Mouse (Mus musculus): Measurements from ENCODE around the gene Cfap46. TPM values are rescaled to one million over a fixed set of nuclear protein-coding genes. Genes with fewer than 3 reads are reported as not detected.
A peak's percentile ranks its signal among the peaks of the same experiment; 100 is the strongest.

Cfap46 gene
- polyA plus RNA-seq, 1 experiment from 2014 or later, result 3.4 TPM

DNA sequence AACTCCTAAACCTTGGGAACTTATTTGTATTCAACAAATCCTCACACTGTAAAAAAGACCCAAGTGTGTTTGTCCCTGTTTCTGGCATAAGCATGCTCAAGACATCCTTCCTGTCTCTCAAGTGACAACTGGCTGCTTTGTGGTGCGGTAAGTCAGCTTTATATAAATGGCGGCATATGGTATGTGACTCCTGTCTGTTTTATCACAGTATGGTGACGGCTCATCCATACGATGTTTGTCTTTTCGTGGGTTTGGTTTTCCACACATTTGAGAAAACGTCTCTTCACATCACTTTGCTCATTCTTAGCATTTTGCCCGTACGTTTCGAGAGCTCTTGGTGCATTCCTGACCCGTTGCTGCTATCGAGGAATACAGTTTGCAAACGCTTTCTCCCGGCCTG is 61.0 kb downstream of the Cfap46 start:
- Histone ChIP-seq H3K27ac (ENCODE audit: low read depth, low read length) (no peak overlapping the region), H3K27me3 (replicated peaks; ENCODE audit: control insufficient read depth, insufficient read depth, low read length) (0 out of 2 replicates have a peak, but pooled peaks cover 2% of the 10 kb centered on the region), H3K4me3 (ENCODE audit: low read length) (no peak overlapping the region), H3K4me2 (ENCODE audit: low read length) (no peak overlapping the region), H3K36me3 (ENCODE audit: control insufficient read depth, insufficient read depth, low read length) (no peaks in the 10 kb centered on the region), H3K9me3 (ENCODE audit: control insufficient read depth, low read length) (no peaks in the 10 kb centered on the region), H3K4me1 (ENCODE audit: control insufficient read depth, insufficient read depth, low read depth, low read length) (no peaks in the 10 kb centered on the region), H3K9ac (ENCODE audit: low read depth, low read length) (no peak overlapping the region)
- no peak for ATAC-seq
- WGBS, result 86% methylated on average over 13 of the region's 13 CpGs

DNA sequence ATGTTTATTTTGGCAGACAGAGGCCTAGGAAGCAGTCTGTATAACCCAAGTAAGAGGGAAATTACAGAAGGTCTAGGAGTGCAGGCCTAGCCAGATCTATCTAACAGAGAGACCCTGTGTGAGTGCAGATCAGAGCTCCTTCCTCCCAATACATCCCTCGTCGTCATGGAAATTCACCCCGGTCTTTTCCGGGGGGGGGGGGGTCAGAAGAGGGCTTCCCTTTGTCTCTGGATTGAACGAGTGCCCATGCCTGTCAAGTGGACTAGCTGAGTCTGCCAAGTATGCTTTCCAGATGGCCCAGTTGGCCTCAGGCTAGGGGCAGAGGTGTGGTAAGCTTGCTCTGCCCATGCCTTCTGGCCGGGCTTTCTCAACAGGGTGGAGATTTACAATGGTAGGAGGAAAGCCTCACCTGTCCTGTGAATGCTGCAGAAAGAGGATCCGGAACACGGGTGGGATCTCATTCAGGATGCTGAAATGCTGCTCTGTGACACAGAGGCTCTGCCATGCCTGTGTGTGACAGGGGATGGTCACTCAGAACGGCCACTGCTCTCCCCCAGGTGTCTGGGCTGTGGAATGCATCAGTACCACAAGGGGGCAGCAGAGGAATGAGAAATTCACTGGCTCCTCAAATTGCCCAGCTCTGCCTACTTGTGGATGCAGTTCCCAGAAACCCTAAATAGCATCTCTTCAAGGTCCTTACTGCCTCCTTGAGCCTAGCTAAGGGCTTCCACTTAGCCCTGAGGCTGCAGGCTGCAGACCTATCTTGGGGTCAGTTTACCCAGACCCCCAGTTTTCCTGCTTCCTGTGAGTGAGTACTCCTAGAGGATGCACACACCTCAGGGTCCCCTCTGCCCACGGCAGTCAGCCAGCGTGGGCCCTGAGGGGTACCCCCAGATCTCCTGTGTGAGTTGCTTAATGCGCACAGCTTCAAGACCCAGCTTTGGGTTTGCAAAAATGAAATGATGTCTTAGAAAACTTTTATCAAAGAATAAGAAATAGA is 67.5 kb downstream of the Cfap46 start:
- 37% methylated on average over 12 of the region's 12 CpGs for WGBS
- no peak overlapping the region for H3K9ac ChIP-seq (ENCODE audit: low read depth, low read length)
- H3K27ac ChIP-seq (ENCODE audit: low read depth, low read length), result peak overlapping the region; percentile 36; the same call in 1 of the 2 replicates
- H3K4me3 ChIP-seq (ENCODE audit: low read length), result no peak overlapping the region
- peaks cover 2% of the 10 kb centered on the region; the same call in 1 of the 2 replicates for H3K27me3 ChIP-seq (replicated peaks; ENCODE audit: control insufficient read depth, insufficient read depth, low read length)
- no peaks in the 10 kb centered on the region for H3K9me3 ChIP-seq (ENCODE audit: control insufficient read depth, low read length)
- peaks cover 9% of the 10 kb centered on the region; the same call in 1 of the 2 replicates for H3K4me1 ChIP-seq (ENCODE audit: control insufficient read depth, insufficient read depth, low read depth, low read length)
- H3K36me3 ChIP-seq (ENCODE audit: control insufficient read depth, insufficient read depth, low read length), result no peaks in the 10 kb centered on the region
- H3K4me2 ChIP-seq (ENCODE audit: low read length), result peak overlapping the region; percentile 17; the same call in 1 of the 2 replicates
- ATAC-seq, result peak; percentile 93

DNA sequence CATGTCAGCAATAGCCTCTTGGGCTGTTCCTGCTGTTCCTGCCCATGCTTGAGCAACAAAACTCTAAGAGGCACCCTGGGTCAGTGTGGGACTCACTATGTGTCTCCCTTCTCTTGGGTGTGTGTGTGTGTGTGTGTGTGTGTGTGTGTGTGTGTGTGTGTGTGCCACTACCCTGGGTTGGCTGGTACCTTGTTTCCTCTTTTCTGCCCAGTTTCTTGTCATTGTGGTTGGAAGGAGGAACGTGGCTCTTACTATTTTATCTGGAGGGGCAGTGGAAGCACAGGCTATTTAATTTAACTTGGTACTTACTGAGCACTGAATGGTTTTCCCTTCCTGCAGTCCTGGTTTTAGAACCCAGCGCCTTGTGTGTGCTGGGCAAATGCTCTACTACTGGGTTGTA is 73.3 kb downstream of the Cfap46 start:
- no peak overlapping the region for H3K9ac ChIP-seq (ENCODE audit: low read depth, low read length)
- H3K36me3 ChIP-seq (ENCODE audit: control insufficient read depth, insufficient read depth, low read length), result no peaks in the 10 kb centered on the region
- H3K4me2 ChIP-seq (ENCODE audit: low read length), result no peak overlapping the region
- no peaks in the 10 kb centered on the region for H3K9me3 ChIP-seq (ENCODE audit: control insufficient read depth, low read length)
- H3K4me3 ChIP-seq (ENCODE audit: low read length), result no peak overlapping the region
- H3K27ac ChIP-seq (ENCODE audit: low read depth, low read length), result no peak overlapping the region
- ATAC-seq, result no peak
- peaks cover 1% of the 10 kb centered on the region; the same call in 1 of the 2 replicates for H3K4me1 ChIP-seq (ENCODE audit: control insufficient read depth, insufficient read depth, low read depth, low read length)
- 89% methylated on average over 2 of the region's 2 CpGs for WGBS
- H3K27me3 ChIP-seq (replicated peaks; ENCODE audit: control insufficient read depth, insufficient read depth, low read length), result no peaks in the 10 kb centered on the region; the same call in 1 of the 2 replicates

DNA sequence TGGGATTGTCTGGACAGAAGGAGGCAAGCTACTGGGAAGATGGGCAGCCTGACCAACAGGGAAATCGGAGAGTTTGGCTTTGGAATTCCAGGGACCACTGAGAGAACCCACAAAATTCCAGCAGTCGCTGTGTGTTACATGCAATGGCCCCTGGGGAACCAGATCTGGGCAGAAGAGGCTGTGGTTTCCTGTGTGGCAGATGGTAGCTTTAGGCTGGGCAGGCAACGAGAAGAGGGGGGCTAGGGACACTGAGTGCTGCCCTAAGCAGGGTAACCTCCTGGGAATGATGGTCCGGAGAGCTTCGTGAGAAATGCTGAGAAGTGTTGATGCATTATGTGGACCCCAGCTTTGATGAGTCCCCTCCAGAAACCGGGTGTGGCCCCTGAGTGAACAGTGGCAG is 87.8 kb downstream of the Cfap46 start:
- Histone ChIP-seq H3K9ac (ENCODE audit: low read depth, low read length) (no peak overlapping the region), H3K9me3 (ENCODE audit: control insufficient read depth, low read length) (no peaks in the 10 kb centered on the region), H3K27me3 (replicated peaks; ENCODE audit: control insufficient read depth, insufficient read depth, low read length) (no peaks in the 10 kb centered on the region; the same call in 1 of the 2 replicates), H3K27ac (ENCODE audit: low read depth, low read length) (no peak overlapping the region), H3K4me3 (ENCODE audit: low read length) (no peak overlapping the region), H3K4me1 (ENCODE audit: control insufficient read depth, insufficient read depth, low read depth, low read length) (no peaks in the 10 kb centered on the region), H3K36me3 (ENCODE audit: control insufficient read depth, insufficient read depth, low read length) (no peaks in the 10 kb centered on the region), H3K4me2 (ENCODE audit: low read length) (no peak overlapping the region)
- 58% methylated on average over 6 of the region's 6 CpGs for WGBS
- no peak for ATAC-seq

DNA sequence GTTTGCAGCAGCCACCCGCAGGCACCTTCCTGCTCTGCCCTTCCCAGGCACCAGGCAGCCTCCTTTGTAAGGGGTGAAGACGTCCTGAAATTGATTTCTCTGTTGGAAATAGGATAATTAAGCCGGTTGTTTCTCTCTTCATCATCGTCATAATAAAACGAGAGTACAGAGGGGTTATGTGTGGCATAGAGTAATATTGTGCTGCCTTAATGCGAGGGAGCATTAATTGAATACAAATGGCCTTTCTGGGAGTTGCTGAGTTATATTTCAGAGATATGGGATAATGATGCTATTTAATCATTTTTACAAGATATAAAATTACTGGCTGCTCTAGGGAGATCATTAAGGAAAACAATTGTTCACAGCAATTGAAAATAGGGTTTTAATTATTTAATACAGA is 88.3 kb downstream of the Cfap46 start:
- Histone ChIP-seq H3K4me3 (ENCODE audit: low read length) (no peak overlapping the region), H3K9me3 (ENCODE audit: control insufficient read depth, low read length) (no peaks in the 10 kb centered on the region), H3K9ac (ENCODE audit: low read depth, low read length) (no peak overlapping the region), H3K36me3 (ENCODE audit: control insufficient read depth, insufficient read depth, low read length) (no peaks in the 10 kb centered on the region), H3K4me1 (ENCODE audit: control insufficient read depth, insufficient read depth, low read depth, low read length) (no peaks in the 10 kb centered on the region), H3K4me2 (ENCODE audit: low read length) (no peak overlapping the region), H3K27me3 (replicated peaks; ENCODE audit: control insufficient read depth, insufficient read depth, low read length) (no peaks in the 10 kb centered on the region; the same call in 1 of the 2 replicates), H3K27ac (ENCODE audit: low read depth, low read length) (peak overlapping the region; percentile 8; the same call in 1 of the 2 replicates)
- WGBS, result 51% methylated on average over 6 of the region's 6 CpGs
- peak; percentile 61 for ATAC-seq

DNA sequence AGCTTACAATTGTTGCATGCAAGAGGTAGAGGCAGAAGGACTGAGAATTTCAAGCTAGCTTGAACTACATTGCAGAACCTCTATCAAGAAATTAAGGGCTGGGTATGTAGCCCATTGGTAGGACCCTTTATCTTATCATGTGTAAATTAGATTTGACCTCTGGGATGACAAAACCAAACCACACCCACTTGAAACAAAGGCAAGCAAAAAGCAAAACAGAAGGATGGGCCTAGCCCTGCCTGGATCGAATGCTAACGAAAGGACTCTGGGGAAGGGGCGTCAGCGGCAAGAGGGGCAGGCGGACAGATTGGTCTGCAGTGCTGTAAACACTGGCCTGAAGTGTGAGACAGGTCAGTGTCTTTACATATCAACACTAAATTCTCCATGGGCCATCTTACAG is 92.3 kb downstream of the Cfap46 start:
- H3K9ac ChIP-seq (ENCODE audit: low read depth, low read length), result no peak overlapping the region
- H3K4me3 ChIP-seq (ENCODE audit: low read length), result no peak overlapping the region
- no peaks in the 10 kb centered on the region for H3K36me3 ChIP-seq (ENCODE audit: control insufficient read depth, insufficient read depth, low read length)
- peaks cover 26% of the 10 kb centered on the region for H3K27me3 ChIP-seq (replicated peaks; ENCODE audit: control insufficient read depth, insufficient read depth, low read length)
- H3K27ac ChIP-seq (ENCODE audit: low read depth, low read length), result no peak overlapping the region
- ATAC-seq, result no peak
- H3K4me1 ChIP-seq (ENCODE audit: control insufficient read depth, insufficient read depth, low read depth, low read length), result no peaks in the 10 kb centered on the region
- 89% methylated on average over 5 of the region's 5 CpGs for WGBS
- no peaks in the 10 kb centered on the region for H3K9me3 ChIP-seq (ENCODE audit: control insufficient read depth, low read length)
- H3K4me2 ChIP-seq (ENCODE audit: low read length), result no peak overlapping the region

DNA sequence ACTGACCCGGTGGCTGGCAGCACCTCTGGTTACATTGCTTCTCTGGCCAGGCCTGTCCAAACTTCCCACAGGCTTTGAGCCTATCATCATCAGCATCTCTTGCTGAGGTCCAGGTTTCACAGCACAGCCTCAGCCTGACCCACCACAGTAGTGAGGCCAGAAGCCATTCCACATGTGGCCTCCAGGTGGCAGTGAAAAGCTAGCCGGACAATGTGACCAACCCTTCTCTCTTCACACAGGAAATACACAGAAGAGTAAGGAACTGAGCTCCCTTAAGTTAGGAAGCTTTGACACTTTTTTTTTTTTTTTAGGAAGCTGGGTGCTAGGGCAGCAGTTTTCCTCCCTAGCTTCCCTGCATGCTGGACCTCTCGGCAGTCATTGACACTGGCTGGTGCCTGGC is 93.3 kb downstream of the Cfap46 start:
- no peaks in the 10 kb centered on the region for H3K9me3 ChIP-seq (ENCODE audit: control insufficient read depth, low read length)
- no peak overlapping the region for H3K27ac ChIP-seq (ENCODE audit: low read depth, low read length)
- H3K36me3 ChIP-seq (ENCODE audit: control insufficient read depth, insufficient read depth, low read length), result no peaks in the 10 kb centered on the region
- no peaks in the 10 kb centered on the region for H3K4me1 ChIP-seq (ENCODE audit: control insufficient read depth, insufficient read depth, low read depth, low read length)
- H3K4me3 ChIP-seq (ENCODE audit: low read length), result no peak overlapping the region
- no peak overlapping the region for H3K9ac ChIP-seq (ENCODE audit: low read depth, low read length)
- ATAC-seq, result peak; percentile 43; the same call in 1 of the 2 replicates
- WGBS, result 32% methylated on average over 3 of the region's 3 CpGs
- no peak overlapping the region for H3K4me2 ChIP-seq (ENCODE audit: low read length)
- peaks cover 33% of the 10 kb centered on the region for H3K27me3 ChIP-seq (replicated peaks; ENCODE audit: control insufficient read depth, insufficient read depth, low read length)

DNA sequence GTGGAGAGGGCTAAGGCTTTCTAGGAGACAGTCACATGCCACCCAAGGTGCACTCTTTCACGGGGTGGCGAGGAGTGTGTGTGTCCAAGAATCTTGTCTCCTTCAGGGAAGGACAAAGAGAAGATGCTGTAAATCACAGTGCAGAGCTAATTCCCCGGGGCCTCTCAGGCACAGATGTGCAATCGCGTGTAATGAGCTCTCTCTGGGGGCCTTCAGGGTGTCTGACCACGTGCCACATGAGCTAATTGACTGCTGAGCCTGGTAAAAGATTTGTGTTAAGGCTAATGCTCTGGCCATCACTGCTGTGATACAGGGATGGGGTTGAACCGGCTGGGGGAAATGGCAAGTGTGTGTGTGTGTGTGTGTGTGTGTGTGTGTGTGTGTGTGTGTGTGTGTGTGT is 95.7 kb downstream of the Cfap46 start:
- no peak overlapping the region for H3K4me3 ChIP-seq (ENCODE audit: low read length)
- no peak for ATAC-seq
- peaks cover 47% of the 10 kb centered on the region for H3K27me3 ChIP-seq (replicated peaks; ENCODE audit: control insufficient read depth, insufficient read depth, low read length)
- H3K36me3 ChIP-seq (ENCODE audit: control insufficient read depth, insufficient read depth, low read length), result no peaks in the 10 kb centered on the region
- 24% methylated on average over 7 of the region's 7 CpGs for WGBS
- no peak overlapping the region for H3K4me2 ChIP-seq (ENCODE audit: low read length)
- peaks cover 3% of the 10 kb centered on the region for H3K4me1 ChIP-seq (ENCODE audit: control insufficient read depth, insufficient read depth, low read depth, low read length)
- no peaks in the 10 kb centered on the region for H3K9me3 ChIP-seq (ENCODE audit: control insufficient read depth, low read length)
- no peak overlapping the region for H3K27ac ChIP-seq (ENCODE audit: low read depth, low read length)
- no peak overlapping the region for H3K9ac ChIP-seq (ENCODE audit: low read depth, low read length)

DNA sequence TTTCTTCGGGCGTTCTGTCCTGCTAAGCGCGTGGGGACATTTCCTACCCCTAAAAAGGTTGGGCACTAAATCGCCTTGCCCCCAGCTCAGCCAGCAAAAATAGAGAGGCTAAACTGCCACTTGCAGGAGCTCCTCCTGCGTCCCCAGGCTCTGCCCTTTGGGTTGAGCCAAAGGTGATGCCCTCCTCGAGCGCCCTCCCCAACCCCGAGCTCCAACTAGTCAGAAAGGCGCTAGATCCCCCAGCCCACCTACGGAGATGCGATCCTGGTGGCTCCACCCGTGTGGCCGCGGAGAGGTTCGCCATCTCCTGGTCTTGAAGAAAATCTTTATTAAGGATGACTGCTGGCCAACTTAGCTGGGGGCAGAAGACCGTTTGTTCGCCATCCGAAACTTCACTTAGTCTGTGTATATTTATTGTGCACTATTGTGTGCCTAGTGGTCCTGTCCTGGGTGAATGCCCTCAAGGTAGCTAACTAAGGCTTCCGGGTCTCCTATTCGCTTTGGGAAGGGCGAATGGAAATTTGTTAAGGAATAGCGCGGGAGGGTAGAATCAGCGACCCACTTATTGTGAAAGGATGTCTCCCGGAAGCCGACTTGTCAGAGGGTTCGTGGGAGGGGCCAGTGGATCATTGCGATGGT is 98.3 kb downstream of the Cfap46 start:
- 4% methylated on average over 29 of the region's 29 CpGs for WGBS
- Histone ChIP-seq H3K9ac (ENCODE audit: low read depth, low read length) (no peak overlapping the region), H3K4me3 (ENCODE audit: low read length) (no peak overlapping the region; the same call in 1 of the 2 replicates), H3K36me3 (ENCODE audit: control insufficient read depth, insufficient read depth, low read length) (no peaks in the 10 kb centered on the region), H3K9me3 (ENCODE audit: control insufficient read depth, low read length) (no peaks in the 10 kb centered on the region), H3K27ac (ENCODE audit: low read depth, low read length) (no peak overlapping the region), H3K4me1 (ENCODE audit: control insufficient read depth, insufficient read depth, low read depth, low read length) (peaks cover 19% of the 10 kb centered on the region), H3K27me3 (replicated peaks; ENCODE audit: control insufficient read depth, insufficient read depth, low read length) (peaks cover 56% of the 10 kb centered on the region), H3K4me2 (ENCODE audit: low read length) (no peak overlapping the region)
- no peak for ATAC-seq
